Mouse (Mus musculus) C2C12 (cell line): ENCODE data around the gene Tet3. TPM values are rescaled to one million over a fixed set of nuclear protein-coding genes. Genes with fewer than 3 reads are reported as not detected.

Experiments
- H3K27me3 ChIP-seq: one replicate; pipeline ENCODE4 v1.6.1; 2011; ENCODE audit not compliant: control insufficient read depth, insufficient read depth, insufficient read length
- H3K36me3 ChIP-seq: one replicate; pipeline ENCODE4 v1.6.1; 2011; ENCODE audit not compliant: control insufficient read depth, insufficient read depth
- H3K4me3 ChIP-seq: one replicate; pipeline ENCODE4 v1.5.1; 2011; ENCODE audit warnings: mild to moderate bottlenecking, control low read depth; ENCODE audit not compliant: poor library complexity, insufficient read depth, severe bottlenecking
- H3K79me2 ChIP-seq: one replicate; pipeline ENCODE4 v1.6.1; 2011; ENCODE audit not compliant: control insufficient read depth, insufficient read depth
- H3K79me3 ChIP-seq: one replicate; pipeline ENCODE4 v1.6.1; 2011; ENCODE audit warnings: low read depth, control low read depth
- H3ac ChIP-seq: one replicate; pipeline ENCODE3; 2011; ENCODE audit warnings: low read depth; ENCODE audit not compliant: control insufficient read depth, insufficient read length
- CEBPB ChIP-seq: IDR thresholded peaks from one replicate; pipeline ENCODE4 v1.6.1; 2011; ENCODE audit warnings: low read depth, mild to moderate bottlenecking, control low read depth, moderate library complexity
- CTCF ChIP-seq: IDR thresholded peaks from one replicate; pipeline ENCODE4 v1.5.1; 2011; ENCODE audit not compliant: control insufficient read depth, insufficient read depth, insufficient read length
- FOSL1 ChIP-seq: IDR thresholded peaks from one replicate; pipeline ENCODE4 v1.8.0; 2011; ENCODE audit warnings: mild to moderate bottlenecking, low read length; ENCODE audit not compliant: poor library complexity, insufficient read depth, severe bottlenecking
- MAX ChIP-seq: IDR thresholded peaks from one replicate; pipeline ENCODE4 v1.6.1; 2011; ENCODE audit warnings: mild to moderate bottlenecking, control low read depth
- MYOD1 ChIP-seq: IDR thresholded peaks from one replicate; pipeline ENCODE4 v1.6.1; 2011; ENCODE audit warnings: low read depth; ENCODE audit not compliant: control insufficient read depth, insufficient read length
- MYOG ChIP-seq: IDR thresholded peaks from one replicate; pipeline ENCODE4 v1.6.1; 2011; ENCODE audit not compliant: control insufficient read depth, insufficient read length; ENCODE audit errors: extremely low read depth
- USF1 ChIP-seq: IDR thresholded peaks from one replicate; pipeline ENCODE4 v1.6.1; 2011; ENCODE audit warnings: low read depth, mild to moderate bottlenecking, control low read depth, moderate library complexity
- polyA plus RNA-seq: library from polyadenylated mRNA; unstranded; fragments of >200 nt; fragmentation: generic; extraction: Trizol; gene quantifications from one replicate; pipeline ENCODE4 v1.2.1, GENCODE M21; 2012; ENCODE audit warnings: missing spikeins

The Tet3 gene
- polyA plus RNA-seq, 1 experiment, result 6.0 TPM

- TF ChIP-seq MYOD1 (no peak), MAX (no peak), USF1 (no peak), CTCF (no peak), FOSL1 (no peak), MYOG (no peak), CEBPB (no peak)
- H3K27me3 ChIP-seq, result no peaks in the 10 kb centered on the region
- H3K79me2 ChIP-seq, result peaks cover 95% of the 10 kb centered on the region
- H3K36me3 ChIP-seq, result peaks cover 24% of the 10 kb centered on the region
- no peak overlapping the region for H3ac ChIP-seq
- H3K79me3 ChIP-seq, result peaks cover 17% of the 10 kb centered on the region
- no peak overlapping the region for H3K4me3 ChIP-seq
Observed at GRCm38 (mm10) chr6:83424053-83424404, 34.9 kb downstream of the Tet3 start.

- H3K36me3 ChIP-seq, result peaks cover 19% of the 10 kb centered on the region
- peaks cover 14% of the 10 kb centered on the region for H3K79me3 ChIP-seq
- H3K4me3 ChIP-seq, result no peak overlapping the region
- no peaks in the 10 kb centered on the region for H3K27me3 ChIP-seq
- no peak overlapping the region for H3ac ChIP-seq
- TF ChIP-seq FOSL1 (no peak), MYOG (no peak), USF1 (no peak), MAX (no peak), MYOD1 (no peak)
- H3K79me2 ChIP-seq, result peaks cover 95% of the 10 kb centered on the region
Observed at GRCm38 (mm10) chr6:83423400-83424052, 35.4 kb downstream of the Tet3 start.

GRCm38 (mm10) chr6:83421866-83422649 is 36.8 kb downstream of the Tet3 start:
- Histone ChIP-seq H3K79me3 (peaks cover 12% of the 10 kb centered on the region), H3ac (no peak overlapping the region), H3K79me2 (peaks cover 95% of the 10 kb centered on the region), H3K27me3 (no peaks in the 10 kb centered on the region), H3K36me3 (peaks cover 12% of the 10 kb centered on the region), H3K4me3 (no peak overlapping the region)
- TF ChIP-seq CTCF (no peak), CEBPB (no peak)

- peaks cover 3% of the 10 kb centered on the region for H3K36me3 ChIP-seq
Observed at GRCm38 (mm10) chr6:83419516-83419915, 39.4 kb downstream of the Tet3 start.

GRCm38 (mm10) chr6:83417531-83417930 is 41.4 kb downstream of the Tet3 start:
- H3K4me3 ChIP-seq, result no peak overlapping the region
- peaks cover 34% of the 10 kb centered on the region for H3K79me3 ChIP-seq
- no peaks in the 10 kb centered on the region for H3K27me3 ChIP-seq
- peaks cover 100% of the 10 kb centered on the region for H3K79me2 ChIP-seq
- H3ac ChIP-seq, result no peak overlapping the region
- H3K36me3 ChIP-seq, result peaks cover 3% of the 10 kb centered on the region
- TF ChIP-seq CTCF (no peak), MAX (no peak), USF1 (no peak), CEBPB (no peak), FOSL1 (no peak), MYOG (no peak), MYOD1 (no peak)

More at GRCm38 (mm10) chr6:83419516-83419915, 39.4 kb downstream of the Tet3 start:
- Histone ChIP-seq H3K27me3 (no peaks in the 10 kb centered on the region), H3K79me2 (peaks cover 100% of the 10 kb centered on the region), H3K4me3 (no peak overlapping the region), H3K79me3 (peaks cover 27% of the 10 kb centered on the region), H3ac (no peak overlapping the region)
- no peak for TF ChIP-seq CEBPB
- no peak for TF ChIP-seq MYOD1
- TF ChIP-seq CTCF, result no peak
- no peak for TF ChIP-seq FOSL1
- no peak for TF ChIP-seq MAX
- TF ChIP-seq MYOG, result no peak
- no peak for TF ChIP-seq USF1

GRCm38 (mm10) chr6:83417104-83417502 is 41.8 kb downstream of the Tet3 start:
- no peak overlapping the region for H3K4me3 ChIP-seq
- H3K79me2 ChIP-seq, result peaks cover 100% of the 10 kb centered on the region
- no peak overlapping the region for H3ac ChIP-seq
- H3K36me3 ChIP-seq, result peaks cover 3% of the 10 kb centered on the region
- TF ChIP-seq USF1 (no peak), MYOD1 (no peak), CTCF (no peak), FOSL1 (no peak), MYOG (no peak), CEBPB (no peak), MAX (no peak)
- H3K27me3 ChIP-seq, result no peaks in the 10 kb centered on the region
- H3K79me3 ChIP-seq, result peaks cover 34% of the 10 kb centered on the region
